Mouse (Mus musculus): ENCODE measurements around the gene Olfr648. TPM values are rescaled to one million over a fixed set of nuclear protein-coding genes. Genes with fewer than 3 reads are reported as not detected.

Olfr648 gene
- polyA plus RNA-seq, 1 experiment from 2014 or later: 0.10 TPM

Other genes with a start within 250 kb of the Olfr648 start
- gene Olfr632, start 249.0 kb downstream of the Olfr648 start, polyA plus RNA-seq (2015; fragmentation: Nextera tagmentation; extraction: Ambion mirVana): not detected in 2 replicates
- gene Olfr633, start 239.0 kb downstream of the Olfr648 start, polyA plus RNA-seq (2015; fragmentation: Nextera tagmentation; extraction: Ambion mirVana): not detected in 2 replicates
- not detected in 2 replicates for gene Olfr635, start 212.2 kb downstream of the Olfr648 start, polyA plus RNA-seq (2015; fragmentation: Nextera tagmentation; extraction: Ambion mirVana)
- gene Olfr638, start 184.6 kb downstream of the Olfr648 start, polyA plus RNA-seq (2015; fragmentation: Nextera tagmentation; extraction: Ambion mirVana): not detected in 2 replicates
- 0.01 and 0.03 TPM in 2 replicates for gene Olfr639, start 166.1 kb downstream of the Olfr648 start, polyA plus RNA-seq (2015; fragmentation: Nextera tagmentation; extraction: Ambion mirVana)
- gene Olfr640, start 157.8 kb downstream of the Olfr648 start, polyA plus RNA-seq (2015; fragmentation: Nextera tagmentation; extraction: Ambion mirVana): not detected in 2 replicates
- not detected in 2 replicates for gene Olfr641, start 147.9 kb downstream of the Olfr648 start, polyA plus RNA-seq (2015; fragmentation: Nextera tagmentation; extraction: Ambion mirVana)
- gene Olfr642, start 130.7 kb downstream of the Olfr648 start, polyA plus RNA-seq (2015; fragmentation: Nextera tagmentation; extraction: Ambion mirVana): not detected in 2 replicates
- gene 4930516K23Rik, start 121.9 kb downstream of the Olfr648 start, polyA plus RNA-seq (2015; fragmentation: Nextera tagmentation; extraction: Ambion mirVana): not detected in 2 replicates
- gene Olfr644, start 111.5 kb downstream of the Olfr648 start, polyA plus RNA-seq (2015; fragmentation: Nextera tagmentation; extraction: Ambion mirVana): not detected in 2 replicates
- gene Olfr645, start 97.9 kb downstream of the Olfr648 start, polyA plus RNA-seq (2015; fragmentation: Nextera tagmentation; extraction: Ambion mirVana): not detected in 2 replicates
- 0.10 TPM in 1 of 2 replicates, not detected in the other for gene Olfr646, start 78.5 kb downstream of the Olfr648 start, polyA plus RNA-seq (2015; fragmentation: Nextera tagmentation; extraction: Ambion mirVana)
- gene Ubqln5, start 53.6 kb downstream of the Olfr648 start, polyA plus RNA-seq (2015; fragmentation: Nextera tagmentation; extraction: Ambion mirVana): not detected in 2 replicates
- not detected in 2 replicates for gene Olfr643, start 46.0 kb downstream of the Olfr648 start, polyA plus RNA-seq (2015; fragmentation: Nextera tagmentation; extraction: Ambion mirVana)
- 0.10 TPM in 1 of 2 replicates, not detected in the other for gene Ubqln3, start 40.1 kb downstream of the Olfr648 start, polyA plus RNA-seq (2015; fragmentation: Nextera tagmentation; extraction: Ambion mirVana)
- not detected in 2 replicates for gene Ubqlnl, start 32.8 kb downstream of the Olfr648 start, polyA plus RNA-seq (2015; fragmentation: Nextera tagmentation; extraction: Ambion mirVana)
- gene Olfm5, start 18.6 kb downstream of the Olfr648 start, polyA plus RNA-seq (2015; fragmentation: Nextera tagmentation; extraction: Ambion mirVana): 0.45 and 0.65 TPM in 2 replicates
- gene Olfr649, start 12.6 kb upstream of the Olfr648 start, polyA plus RNA-seq (2015; fragmentation: Nextera tagmentation; extraction: Ambion mirVana): not detected in 2 replicates
- gene Trim6, start 35.4 kb upstream of the Olfr648 start, polyA plus RNA-seq (2015; fragmentation: Nextera tagmentation; extraction: Ambion mirVana): 0.75 and 0.99 TPM in 2 replicates
- gene Trim34a, start 61.1 kb upstream of the Olfr648 start, polyA plus RNA-seq (2015; fragmentation: Nextera tagmentation; extraction: Ambion mirVana): 10.4 and 12.0 TPM in 2 replicates
- gene Trim5, start 104.7 kb upstream of the Olfr648 start, polyA plus RNA-seq (2015; fragmentation: Nextera tagmentation; extraction: Ambion mirVana): 2.8 and 3.1 TPM in 2 replicates
- gene Trim12a, start 132.1 kb upstream of the Olfr648 start, polyA plus RNA-seq (2015; fragmentation: Nextera tagmentation; extraction: Ambion mirVana): 47.9 and 53.1 TPM in 2 replicates
- gene Trim34b, start 146.1 kb upstream of the Olfr648 start, polyA plus RNA-seq (2015; fragmentation: Nextera tagmentation; extraction: Ambion mirVana): 0.10 and 0.22 TPM in 2 replicates
- 7.8 and 9.6 TPM in 2 replicates for gene Trim12c, start 170.0 kb upstream of the Olfr648 start, polyA plus RNA-seq (2015; fragmentation: Nextera tagmentation; extraction: Ambion mirVana)
- 0.21 and 0.46 TPM in 2 replicates for gene Trim30b, start 186.5 kb upstream of the Olfr648 start, polyA plus RNA-seq (2015; fragmentation: Nextera tagmentation; extraction: Ambion mirVana)
- 0.45 and 0.74 TPM in 2 replicates for gene Trim30c, start 217.4 kb upstream of the Olfr648 start, polyA plus RNA-seq (2015; fragmentation: Nextera tagmentation; extraction: Ambion mirVana)

Measured in thymus, postnatal 0 days (tissue).